Mouse (Mus musculus) kidney, adult 8-10 months (tissue): ENCODE data around the gene Rapgef4.
A peak's percentile ranks its signal among the peaks of the same experiment; 100 is the strongest.

Experiments used
- DNase-seq, 2 experiments: peaks; one replicate each; pipeline ENCODE4 v3.0.0; 2022

The Rapgef4 gene

GRCm38 (mm10) chr2:72079110-72079509 is 98.1 kb downstream of the Rapgef4 start:
- DNase-seq, result no peak

- DNase-seq, result no peak
Observed at GRCm38 (mm10) chr2:72082846-72083245, 101.8 kb downstream of the Rapgef4 start.

DNA sequence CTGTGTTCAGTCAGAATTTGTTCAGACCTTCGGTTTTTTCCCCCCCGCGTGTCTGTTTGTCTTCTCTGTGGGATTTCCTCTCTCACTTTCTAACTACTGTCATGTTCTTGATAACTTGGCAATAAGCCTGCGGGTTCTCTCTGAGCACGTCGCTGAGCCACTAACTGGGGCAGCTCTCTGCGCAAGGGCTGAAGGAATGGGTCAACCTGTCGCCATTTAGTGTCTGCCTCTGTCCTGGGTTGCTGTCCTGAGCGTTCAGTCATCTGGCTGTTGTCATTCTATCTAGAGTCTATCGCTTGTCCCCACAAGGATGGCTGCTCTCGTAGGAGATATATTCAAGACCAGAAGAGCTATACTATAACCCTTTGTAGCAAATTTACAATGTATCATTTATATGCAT is 107.8 kb downstream of the Rapgef4 start:
- no peak for DNase-seq

DNA sequence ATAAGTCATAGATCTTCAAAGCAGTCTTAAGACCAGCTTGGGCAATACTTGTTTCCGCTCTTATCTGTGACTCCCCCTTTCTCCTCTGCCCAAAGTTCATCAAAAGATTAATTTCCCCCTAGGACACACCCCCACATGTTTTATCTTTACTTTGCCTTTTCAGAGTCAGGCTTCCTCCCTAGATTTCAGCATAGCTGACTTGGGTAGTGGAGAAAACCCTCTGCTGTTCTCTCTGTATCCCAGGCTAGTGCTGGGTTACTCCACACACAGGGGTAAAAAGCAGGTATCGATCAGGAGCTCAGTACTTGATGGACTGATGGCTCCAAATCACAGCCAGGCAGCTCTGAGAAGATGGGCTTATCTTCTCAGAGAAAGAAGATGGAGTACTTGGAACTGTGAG is 109.0 kb downstream of the Rapgef4 start:
- DNase-seq, result no peak

DNA sequence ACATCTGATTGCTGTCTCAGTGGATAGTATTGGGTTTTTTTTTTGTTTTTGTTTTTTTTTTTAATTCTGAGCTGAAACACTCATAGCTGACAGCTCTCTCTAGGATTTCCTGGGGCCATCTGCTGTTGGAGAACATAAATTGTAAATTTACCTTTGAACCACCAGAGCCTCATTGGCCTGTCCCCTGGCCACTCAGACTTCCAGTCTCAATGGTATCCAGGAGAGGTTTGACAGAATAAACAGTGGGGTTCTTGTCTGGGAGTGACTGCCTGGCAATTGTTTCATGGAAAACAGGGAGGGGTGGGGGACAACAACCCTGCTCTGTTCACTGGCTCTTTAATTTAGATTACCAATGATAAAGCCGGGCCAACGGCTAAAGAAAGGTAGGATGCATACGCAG is 111.0 kb downstream of the Rapgef4 start:
- no peak for DNase-seq

GRCm38 (mm10) chr2:72093402-72094037 is 112.5 kb downstream of the Rapgef4 start:
- no peak for DNase-seq

GRCm38 (mm10) chr2:72094038-72094437 is 113.0 kb downstream of the Rapgef4 start:
- no peak for DNase-seq

DNA sequence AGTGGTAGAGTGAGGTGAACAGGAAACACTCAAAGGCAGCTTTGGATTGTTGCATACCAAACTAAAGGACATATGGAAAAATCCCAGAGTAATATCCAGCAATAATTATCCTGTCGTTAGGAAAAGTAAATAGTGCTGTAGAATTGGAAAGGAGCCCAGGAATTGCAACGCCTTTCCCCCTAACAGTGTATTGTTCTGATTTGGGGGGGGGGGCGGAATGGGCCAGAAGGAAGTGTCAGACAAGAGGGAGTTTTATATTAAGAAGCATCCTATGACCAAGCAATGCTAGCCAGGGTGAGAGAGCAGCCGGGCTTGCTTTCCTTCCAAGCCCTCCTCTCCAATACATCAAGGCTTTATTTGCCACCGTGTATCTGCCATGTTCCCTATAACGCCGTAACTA is 113.4 kb downstream of the Rapgef4 start:
- no peak for DNase-seq

DNA sequence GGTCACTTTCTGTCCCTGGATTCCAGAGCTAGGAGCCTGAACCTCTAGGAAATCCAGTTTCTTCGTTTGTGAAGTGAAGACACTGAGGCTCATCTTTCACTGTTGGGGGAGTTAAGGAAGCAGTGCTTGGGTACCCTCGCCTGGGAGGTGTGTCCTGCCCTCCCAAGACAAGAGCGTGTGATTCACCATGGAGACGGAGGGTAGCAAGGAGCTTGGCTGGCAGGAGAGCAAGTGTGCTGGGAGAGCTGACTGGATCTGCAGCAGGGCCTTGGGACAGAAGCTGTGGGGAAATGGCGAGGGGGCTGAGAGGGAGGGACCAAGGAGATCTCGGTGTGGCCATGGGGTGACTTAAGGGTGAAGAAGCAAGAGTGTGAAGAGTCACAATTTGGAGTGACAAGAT is 114.0 kb downstream of the Rapgef4 start:
- DNase-seq, result no peak

DNA sequence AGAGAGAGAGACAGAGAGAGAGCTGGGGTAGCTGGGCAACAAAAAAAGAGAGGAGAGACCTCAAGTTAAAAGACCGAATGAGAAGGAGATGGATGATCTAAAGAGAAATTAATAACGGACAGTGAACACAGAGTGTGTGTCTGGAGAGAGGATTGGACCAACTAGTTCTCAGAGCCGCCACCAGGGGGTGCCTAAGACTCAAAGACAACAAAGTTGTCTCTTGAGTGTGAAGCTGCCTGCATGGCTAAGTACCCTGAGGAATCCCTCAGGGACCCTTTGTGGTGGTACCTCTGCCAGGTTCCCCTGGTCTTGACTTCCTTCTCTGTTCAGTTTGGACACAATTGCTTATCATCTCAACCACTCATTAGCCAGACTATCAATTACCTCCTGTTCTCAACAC is 115.3 kb downstream of the Rapgef4 start:
- peak in 1 of 2 experiments; percentile 53 for DNase-seq

DNA sequence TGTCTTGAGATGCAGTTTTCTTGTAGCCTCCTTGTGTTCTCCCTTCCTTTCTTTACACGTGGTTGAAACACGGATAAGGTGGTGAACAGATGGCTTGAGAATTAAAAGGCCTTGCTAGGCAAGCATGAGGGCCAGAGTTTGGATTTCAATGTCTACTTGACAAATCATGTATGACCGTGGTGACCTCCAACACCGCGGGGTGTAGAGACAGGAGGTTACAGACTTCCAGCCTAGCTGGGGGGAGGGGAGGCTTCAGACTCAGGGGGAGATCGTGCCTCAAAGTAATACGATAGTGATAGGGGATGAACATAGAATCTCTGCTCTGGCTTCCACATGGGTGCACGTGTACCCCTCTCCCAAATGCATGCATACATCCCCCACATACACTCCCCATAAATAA is 117.3 kb downstream of the Rapgef4 start:
- DNase-seq, result no peak

GRCm38 (mm10) chr2:72104604-72105003 is 123.6 kb downstream of the Rapgef4 start:
- DNase-seq, result peak; percentile 40 to 50

DNA sequence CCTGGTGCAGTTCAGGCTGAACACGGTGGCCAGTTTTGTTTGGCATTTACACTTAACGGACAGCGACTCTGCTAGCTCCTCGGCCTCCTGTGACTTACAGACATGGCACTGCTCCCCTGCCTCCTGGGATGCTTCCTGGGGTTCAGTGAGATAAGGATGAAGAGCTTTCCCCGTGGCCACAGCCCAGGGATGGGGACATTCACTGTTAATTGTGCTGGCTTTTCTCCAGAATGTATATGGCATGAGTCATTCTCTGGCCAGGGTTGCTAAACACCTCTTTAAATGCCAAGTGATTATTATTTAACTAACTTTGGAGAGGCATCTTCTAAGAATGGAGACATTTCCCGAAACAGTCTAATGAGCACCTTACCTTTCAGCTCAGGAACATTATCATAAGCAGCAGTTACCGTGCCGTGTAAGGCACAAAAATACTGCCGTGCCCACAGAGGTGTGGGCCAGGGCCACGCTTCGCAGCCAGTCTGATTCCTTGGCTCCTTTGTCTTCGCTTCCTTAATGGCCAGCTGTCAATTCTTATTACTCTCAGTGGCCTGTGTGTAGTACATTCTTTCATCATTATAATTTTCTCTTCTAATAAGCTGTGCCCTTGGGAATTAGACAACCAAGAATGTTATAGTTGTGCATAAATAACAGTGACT is 126.6 kb downstream of the Rapgef4 start:
- DNase-seq, result no peak

GRCm38 (mm10) chr2:72108448-72109312 is 127.6 kb downstream of the Rapgef4 start:
- DNase-seq, result no peak

DNA sequence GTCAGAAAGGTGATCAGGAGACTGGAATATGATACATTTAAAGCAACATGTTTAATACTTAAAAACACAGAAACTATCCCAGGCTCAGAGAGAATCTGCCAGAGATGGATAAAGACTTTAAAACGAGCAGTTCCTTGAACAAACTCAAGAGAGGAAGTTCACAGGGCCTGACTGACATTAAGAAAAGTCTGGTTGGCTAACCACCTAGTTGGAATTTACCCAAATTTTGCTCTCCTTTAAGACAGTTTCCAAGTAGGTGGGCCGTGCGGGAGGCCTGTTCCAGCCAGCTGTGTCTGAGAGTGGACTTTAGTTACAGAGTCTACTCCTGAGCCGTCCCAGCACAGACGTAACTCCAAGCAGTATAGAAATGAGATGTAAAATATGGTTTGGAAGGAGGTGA is 129.4 kb downstream of the Rapgef4 start:
- no peak for DNase-seq

- DNase-seq, result peak in 1 of 2 experiments; percentile 11
Observed at GRCm38 (mm10) chr2:72113716-72114115, 132.7 kb downstream of the Rapgef4 start.

- no peak for DNase-seq
Observed at GRCm38 (mm10) chr2:72114148-72114559, 133.1 kb downstream of the Rapgef4 start.

DNA sequence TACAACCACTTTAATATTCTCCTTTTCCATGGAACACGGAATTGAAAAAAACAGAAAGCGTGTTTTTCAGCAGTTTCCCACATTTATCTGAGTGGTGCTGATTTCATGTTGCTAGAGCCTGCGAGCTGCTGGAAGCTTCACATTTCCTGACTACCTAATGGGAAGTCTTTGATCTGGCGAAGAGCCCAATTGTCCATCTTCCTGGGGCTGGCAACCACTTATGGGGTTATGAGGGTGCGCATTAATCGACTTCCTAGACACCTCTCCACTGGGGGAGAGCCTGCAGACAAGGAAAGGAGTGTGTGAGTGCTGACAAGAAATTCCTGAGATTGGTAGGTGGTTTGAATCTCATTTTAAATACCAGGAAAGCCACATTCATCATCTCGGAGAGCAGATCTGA is 135.1 kb downstream of the Rapgef4 start:
- peak; percentile 34 to 60 for DNase-seq

DNA sequence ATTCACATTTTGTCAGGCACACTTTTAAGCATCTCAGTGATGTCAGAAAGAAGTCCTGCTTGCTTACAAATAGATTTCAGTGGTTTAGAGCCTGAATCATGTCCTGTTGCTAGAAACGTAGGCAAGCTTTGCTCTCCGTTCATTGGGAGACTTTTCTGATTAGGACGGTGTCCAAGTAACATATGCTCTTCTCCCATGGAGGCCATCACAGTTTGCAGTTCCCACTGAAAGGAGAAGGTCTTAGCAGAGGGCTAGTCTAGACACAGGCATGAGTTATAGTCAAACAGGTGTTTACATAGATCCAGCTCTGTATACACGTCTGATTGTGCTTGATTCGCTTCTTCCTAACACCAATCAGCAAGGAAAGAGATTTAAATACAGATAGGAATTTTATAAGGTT is 135.7 kb downstream of the Rapgef4 start:
- no peak for DNase-seq

DNA sequence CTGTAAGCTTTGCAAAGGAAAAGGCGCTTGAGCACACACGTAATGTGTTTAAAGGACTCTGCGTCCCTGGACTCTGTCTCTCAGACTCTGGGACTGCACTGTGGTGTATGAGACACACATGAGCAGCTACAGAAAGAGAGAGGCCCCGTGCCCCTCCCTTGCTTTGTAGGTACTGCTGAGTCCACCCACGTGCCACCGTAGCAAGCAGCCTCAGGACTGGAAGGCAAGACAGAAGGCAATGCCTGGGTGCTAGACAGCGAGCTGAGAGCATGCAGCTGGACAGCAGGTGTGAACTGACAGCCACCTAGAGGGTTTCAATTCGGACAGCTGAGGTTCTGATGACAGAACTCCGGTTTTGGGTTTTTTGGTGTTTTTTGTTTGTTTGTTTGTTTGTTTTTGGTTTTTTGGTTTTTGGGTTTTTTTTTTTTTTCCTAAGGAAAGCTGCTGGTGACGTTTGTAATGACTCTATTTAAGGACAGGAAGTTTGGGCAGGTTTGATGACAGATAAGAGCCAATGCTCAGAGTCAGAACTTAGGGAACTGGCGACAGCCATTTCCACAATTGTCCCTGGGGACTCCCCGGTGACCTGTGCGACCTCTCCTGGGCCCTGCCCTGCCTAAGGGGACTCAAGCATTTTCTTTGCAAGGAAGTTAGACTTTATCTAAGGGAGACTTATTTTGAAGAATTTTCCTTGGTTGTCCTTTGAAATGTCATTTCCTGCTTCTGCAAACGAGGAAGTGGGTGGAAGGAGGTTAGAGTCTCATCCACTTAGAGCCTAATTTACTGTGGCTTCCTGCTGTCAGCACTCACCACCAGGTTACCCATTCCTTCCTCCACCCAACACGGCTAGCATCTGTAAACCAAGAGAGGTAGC is 136.3 kb downstream of the Rapgef4 start:
- DNase-seq, result peak; percentile 71 to 83

- DNase-seq, result no peak
Observed at GRCm38 (mm10) chr2:72120211-72120610, 139.2 kb downstream of the Rapgef4 start.

- DNase-seq, result no peak
Observed at GRCm38 (mm10) chr2:72122410-72123223, 141.6 kb downstream of the Rapgef4 start.
